Mouse (Mus musculus) MEL-GATA-1-ER (cell line): Measurements from ENCODE around the gene Slc52a3.

ENCODE experiments used
- DNase-seq: peaks from one replicate; pipeline ENCODE4 v3.0.0-alpha.2; 2012; ENCODE audit warnings: low read depth; ENCODE audit errors: extremely low read depth

The Slc52a3 gene

DNA sequence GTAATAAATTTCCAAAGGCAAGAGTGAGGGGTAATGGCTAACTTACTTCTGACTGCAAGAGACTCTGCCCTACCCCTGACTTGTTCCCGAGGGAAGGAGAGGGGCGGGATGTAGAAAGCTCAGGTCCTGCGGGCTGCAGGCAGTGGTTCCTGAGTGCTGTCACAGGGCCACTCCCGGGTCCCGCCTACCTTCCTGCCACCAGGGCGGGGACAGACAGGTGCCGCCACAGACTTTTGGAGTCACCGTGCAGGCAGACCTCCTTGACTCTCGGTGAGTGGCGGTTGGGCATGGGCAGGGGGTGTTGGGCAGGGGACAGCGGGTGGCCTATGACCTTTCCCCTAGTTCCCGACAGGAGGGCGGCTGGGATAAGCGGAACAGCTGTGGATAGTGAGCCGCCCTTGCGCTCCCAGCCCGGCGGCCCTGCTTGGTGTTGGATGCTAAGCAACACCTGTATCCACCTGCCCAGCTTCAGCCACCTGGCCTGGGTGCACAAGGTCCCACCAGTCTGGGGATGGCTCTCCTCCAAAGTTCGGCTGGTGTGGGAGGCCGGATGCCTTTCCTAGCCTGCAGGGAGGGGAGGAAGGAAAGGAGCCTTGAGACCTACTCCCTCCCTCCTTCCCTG lies 3.5 kb downstream of the Slc52a3 start:
- DNase-seq = no peak

- DNase-seq = no peak
Measured at GRCm38 (mm10) chr2:152000291-152000679, 4.0 kb downstream of the Slc52a3 start.

GRCm38 (mm10) chr2:152000735-152001134 lies 4.4 kb downstream of the Slc52a3 start:
- no peak for DNase-seq

GRCm38 (mm10) chr2:152002529-152002928 lies 6.2 kb downstream of the Slc52a3 start:
- DNase-seq = peak; percentile 65

DNA sequence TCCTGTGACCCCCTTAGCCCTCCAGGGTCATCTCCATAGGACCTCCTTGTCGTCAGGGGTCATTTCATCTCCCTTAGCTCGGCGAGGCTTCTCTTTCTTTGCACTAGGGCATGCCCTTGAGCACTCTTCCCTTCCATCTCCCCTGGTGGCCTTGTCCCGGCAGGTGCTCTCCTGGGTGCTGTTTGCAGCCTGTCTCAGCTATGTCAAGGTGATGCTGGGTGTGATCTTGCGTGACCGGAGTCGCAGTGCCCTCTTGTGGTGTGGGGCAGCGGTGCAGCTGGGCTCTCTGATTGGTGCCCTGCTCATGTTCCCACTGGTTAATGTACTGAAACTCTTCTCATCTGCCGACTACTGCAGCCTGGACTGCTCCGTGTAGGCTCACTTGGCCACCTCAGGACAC lies 11.5 kb downstream of the Slc52a3 start:
- no peak for DNase-seq

DNA sequence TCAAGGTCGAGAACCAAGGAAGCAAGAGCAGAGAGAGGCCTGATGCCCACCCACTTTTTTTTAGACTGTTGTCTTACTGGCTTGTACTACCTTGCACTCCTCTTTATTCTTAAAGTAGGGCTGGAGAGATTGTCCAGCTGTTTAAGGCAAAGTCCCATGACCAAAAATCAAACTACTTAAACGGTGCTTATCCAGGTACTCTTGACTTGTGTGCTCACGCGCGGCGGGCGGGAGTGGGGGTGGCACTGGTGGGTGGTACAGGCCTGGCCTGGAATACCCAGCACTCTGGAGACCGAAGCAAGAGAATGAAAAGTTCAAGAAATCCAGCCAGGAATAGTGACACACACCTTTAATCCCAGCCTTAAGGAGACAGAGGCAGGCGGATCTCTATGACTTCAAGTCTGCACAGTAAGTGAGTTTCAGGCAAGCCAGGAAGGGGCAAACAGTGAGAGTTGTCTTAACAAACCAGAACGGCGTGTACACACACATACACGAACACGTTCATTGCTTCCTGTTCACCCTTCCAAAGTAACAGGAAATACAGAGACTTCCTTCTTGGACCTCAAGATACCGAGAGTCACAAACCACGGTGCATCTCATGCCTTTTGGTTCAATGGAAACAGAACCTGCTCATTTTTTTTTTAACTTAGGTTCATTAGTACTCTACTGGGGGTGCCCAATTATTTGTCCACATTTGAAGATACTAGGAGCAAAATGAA lies 12.9 kb downstream of the Slc52a3 start:
- no peak for DNase-seq

DNA sequence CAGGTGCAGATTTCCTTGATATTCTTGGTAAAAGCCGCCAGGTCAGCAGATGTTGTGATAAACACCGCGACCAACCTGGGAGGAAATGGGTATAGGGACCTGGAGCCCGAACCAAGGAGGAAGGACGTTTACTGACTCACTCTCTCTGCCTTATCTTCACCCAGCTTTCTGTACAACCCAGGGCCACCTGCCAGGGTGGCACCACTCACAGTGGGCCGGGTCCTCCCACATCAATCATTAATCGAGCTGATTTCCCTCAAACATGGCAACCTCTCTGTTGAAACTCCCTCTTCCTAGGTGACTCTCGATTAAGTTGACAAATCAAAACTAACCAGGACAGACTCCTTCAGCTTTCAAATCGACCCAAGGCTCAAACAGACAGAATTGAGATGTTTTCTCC lies 13.9 kb downstream of the Slc52a3 start:
- DNase-seq = no peak

GRCm38 (mm10) chr2:152010661-152011060 lies 14.3 kb downstream of the Slc52a3 start:
- no peak for DNase-seq

DNA sequence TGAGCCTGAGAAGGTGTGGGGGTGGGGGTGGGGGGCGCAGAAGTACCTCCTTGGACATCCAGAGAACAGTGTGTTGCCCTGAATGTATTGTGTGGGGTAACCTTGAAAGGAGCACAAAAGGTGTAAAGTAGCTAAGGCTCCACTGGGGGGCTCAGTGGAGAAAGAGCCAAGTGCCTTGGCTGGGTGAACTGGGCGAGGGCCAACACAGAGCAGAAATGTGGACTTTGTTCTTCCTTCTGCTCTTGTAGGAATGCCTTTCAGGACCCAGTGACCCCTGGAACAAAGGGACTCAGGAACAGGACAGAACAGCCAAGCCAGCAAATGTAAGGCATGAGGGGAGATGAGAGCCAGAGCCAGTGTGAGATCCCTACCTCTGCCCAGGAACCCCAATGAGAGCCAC lies 15.4 kb downstream of the Slc52a3 start:
- no peak for DNase-seq

DNA sequence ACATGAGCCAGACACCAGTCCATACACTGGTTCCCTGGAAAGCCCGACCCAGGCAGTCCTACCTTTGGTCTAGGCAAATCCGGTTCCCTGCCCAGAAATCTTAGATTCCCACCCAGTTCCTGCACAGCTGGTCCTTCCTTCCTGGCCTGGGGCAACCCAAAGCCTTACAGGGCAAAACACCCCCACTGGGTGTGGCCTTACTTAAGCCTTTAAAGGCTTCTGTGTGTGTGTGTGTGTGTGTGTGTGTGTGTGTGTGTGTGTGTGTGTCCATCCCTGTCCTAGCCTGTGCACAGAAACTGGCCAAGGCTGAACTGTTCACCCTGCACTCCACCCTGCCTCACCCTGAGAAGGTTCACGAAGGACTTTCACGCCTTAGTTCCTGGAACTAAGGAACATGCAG lies 15.9 kb downstream of the Slc52a3 start:
- no peak for DNase-seq

DNA sequence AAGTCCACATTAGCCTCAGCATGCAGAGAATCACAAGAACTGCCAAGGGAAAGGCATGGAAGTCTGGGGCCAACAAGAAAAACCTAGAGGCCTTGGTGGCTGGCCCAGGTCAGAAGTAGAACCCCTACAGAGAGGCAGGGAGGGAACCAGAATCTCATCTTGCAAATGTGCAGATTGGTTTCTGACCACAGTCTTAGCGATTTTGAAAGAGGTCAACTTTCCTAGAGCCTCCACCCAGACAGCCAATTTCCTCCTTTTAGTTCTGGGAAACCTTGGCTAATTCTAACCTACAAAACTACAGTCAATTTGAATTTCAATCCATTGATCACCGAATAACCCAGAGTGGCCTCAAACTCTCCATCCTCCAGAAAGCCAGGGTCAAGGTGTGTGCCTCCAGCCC lies 16.4 kb downstream of the Slc52a3 start:
- DNase-seq = no peak

DNA sequence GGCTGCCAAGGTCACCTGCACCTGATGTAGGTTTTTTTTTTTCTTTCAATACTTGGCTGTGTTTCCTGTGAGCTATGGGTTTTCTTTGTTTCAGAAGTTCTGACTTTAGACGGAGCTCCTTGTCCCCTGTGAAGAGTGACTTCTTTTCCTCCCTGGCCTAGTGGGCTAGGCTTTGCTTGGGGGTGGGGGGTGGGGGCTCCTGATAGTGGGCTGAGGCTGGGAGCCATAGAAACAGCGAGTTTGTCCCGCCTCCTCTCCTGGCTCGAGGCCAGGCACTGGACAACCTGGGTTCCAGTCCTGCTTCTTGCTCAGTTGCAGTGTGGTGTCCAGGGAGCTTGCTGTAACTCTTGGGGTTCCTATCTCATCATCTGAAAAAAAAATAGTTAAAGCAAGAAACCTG lies 19.7 kb downstream of the Slc52a3 start:
- DNase-seq = no peak

- DNase-seq = no peak
Measured at GRCm38 (mm10) chr2:152016666-152017065, 20.4 kb downstream of the Slc52a3 start.

DNA sequence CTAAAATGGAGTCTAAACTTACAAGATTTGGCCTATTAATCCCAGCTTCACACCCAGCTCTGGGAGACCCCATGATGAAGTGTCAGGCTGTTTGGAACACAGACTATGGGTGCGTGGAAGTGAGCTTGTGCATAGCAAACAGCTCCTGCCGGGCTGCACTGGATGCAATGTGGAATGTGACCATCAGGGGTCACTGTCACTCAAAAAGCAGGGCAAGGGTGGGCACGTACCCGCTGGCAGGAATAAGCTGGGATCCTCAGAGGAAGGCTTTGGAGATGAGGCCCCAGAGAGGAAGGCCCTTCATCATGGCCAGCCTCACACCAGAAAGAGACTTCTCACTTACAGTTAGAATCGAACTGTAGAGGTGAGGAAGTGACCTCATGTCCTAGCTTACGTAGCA lies 23.9 kb downstream of the Slc52a3 start:
- no peak for DNase-seq

- DNase-seq = no peak
Measured at GRCm38 (mm10) chr2:152022022-152022421, 25.7 kb downstream of the Slc52a3 start.

- DNase-seq = no peak
Measured at GRCm38 (mm10) chr2:152024883-152025422, 28.6 kb downstream of the Slc52a3 start.

GRCm38 (mm10) chr2:152029252-152030082 lies 33.2 kb downstream of the Slc52a3 start:
- DNase-seq = peak; percentile 76

- no peak for DNase-seq
Measured at GRCm38 (mm10) chr2:152030986-152031385, 34.7 kb downstream of the Slc52a3 start.

- no peak for DNase-seq
Measured at GRCm38 (mm10) chr2:152040101-152040500, 43.8 kb downstream of the Slc52a3 start.

- DNase-seq = no peak
Measured at GRCm38 (mm10) chr2:152047116-152048002, 51.0 kb downstream of the Slc52a3 start.
